Mouse (Mus musculus): ENCODE data around the gene Greb1.

- TF ChIP-seq POLR2A (IDR thresholded peaks at IDR 0.05; ENCODE audit: control insufficient read depth, low read depth, low read length), result no peak
- no peak for TF ChIP-seq CTCF (IDR thresholded peaks at IDR 0.05; ENCODE audit: control insufficient read depth, insufficient read depth, insufficient replicate concordance, low read depth, low read length)
Measured at GRCm38 (mm10) chr12:16751609-16752008, 49.1 kb downstream of the Greb1 start.

Data from testis, adult 2 months (tissue).